Mouse (Mus musculus) MEL (cell line): Measurements from ENCODE around the gene Spast.

Experiments
- CTCF ChIP-seq, 3 experiments: IDR thresholded peaks in 2 of 3; conservative IDR thresholded peaks in 1 of 3; 2 replicates each; pipeline ENCODE4 v1.5.1; 2011 to 2012; ENCODE audit warnings: low read length in 3 of 3, low read depth in 2 of 3, mild to moderate bottlenecking in 2 of 3, improper control_type of control experiment in 1 of 3, inconsistent platforms in 1 of 3, mixed read lengths in 1 of 3, moderate library complexity in 1 of 3; ENCODE audit not compliant: control insufficient read depth in 1 of 3, insufficient read depth in 1 of 3, poor library complexity in 1 of 3, severe bottlenecking in 1 of 3
- E2F4 ChIP-seq: IDR thresholded peaks from 2 replicates; pipeline ENCODE4 v1.6.1; 2011; ENCODE audit warnings: low read depth, low read length, improper control_type of control experiment, borderline replicate concordance
- EP300 ChIP-seq, 2 experiments: IDR thresholded peaks; 2 replicates each; pipeline ENCODE4 v1.6.1; 2011; ENCODE audit warnings: improper control_type of control experiment in 2 of 2, low read length in 2 of 2, low read depth in 1 of 2, mild to moderate bottlenecking in 1 of 2
- HCFC1 ChIP-seq: IDR thresholded peaks from 2 replicates; pipeline ENCODE4 v1.6.1; 2012; ENCODE audit warnings: low read depth, mild to moderate bottlenecking, inconsistent platforms, low read length, improper control_type of control experiment, moderate library complexity
- MAX ChIP-seq: IDR thresholded peaks from 2 replicates; pipeline ENCODE4 v1.6.1; 2011; ENCODE audit warnings: low read length, improper control_type of control experiment
- MYB ChIP-seq: IDR thresholded peaks from 2 replicates; pipeline ENCODE4 v1.6.1; 2011; ENCODE audit warnings: mild to moderate bottlenecking, low read depth, low read length, improper control_type of control experiment
- POLR2A ChIP-seq, 2 experiments: IDR thresholded peaks; 2 replicates each; pipeline ENCODE4 v1.6.1; 2011 to 2012; ENCODE audit warnings: low read length in 2 of 2, mild to moderate bottlenecking in 2 of 2, control low read depth in 1 of 2, improper control_type of control experiment in 1 of 2, low read depth in 1 of 2, moderate library complexity in 1 of 2; ENCODE audit not compliant: control insufficient read depth in 1 of 2, insufficient read depth in 1 of 2, poor library complexity in 1 of 2
- ZKSCAN1 ChIP-seq: IDR thresholded peaks from 2 replicates; pipeline ENCODE4 v1.6.1; 2012; ENCODE audit warnings: low read depth, mild to moderate bottlenecking, inconsistent platforms, low read length, improper control_type of control experiment, moderate library complexity

DNA sequence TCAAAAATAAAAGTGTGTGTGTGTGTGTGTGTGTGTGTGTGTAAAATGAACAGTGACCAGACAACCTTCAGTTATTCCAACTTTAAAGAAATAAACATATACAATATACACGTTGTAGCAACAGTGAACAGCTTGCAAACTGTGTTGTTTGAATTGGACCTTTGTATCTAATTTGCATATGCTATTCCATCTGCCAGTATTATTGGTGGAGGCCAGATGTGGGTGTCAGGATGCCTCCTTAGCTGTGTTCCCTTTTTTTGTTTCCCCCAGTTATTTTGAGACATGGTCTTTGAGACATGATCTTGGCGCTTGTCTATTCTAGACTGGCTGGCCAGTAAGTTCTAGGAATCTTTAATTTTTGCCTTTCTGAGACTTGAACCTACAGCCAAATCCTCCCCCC, 58.4 kb downstream of the Spast start:
- no peak for TF ChIP-seq MYB
- no peak for TF ChIP-seq CTCF (IDR thresholded peaks at IDR 0.05 in 2 of 3, conservative IDR thresholded peaks at IDR 0.05 in 1 of 3; ENCODE audit: control insufficient read depth in 1 of 3, insufficient read depth in 1 of 3, low read depth in 2 of 3, low read length in 3 of 3, poor library complexity in 1 of 3, severe bottlenecking in 1 of 3)
- TF ChIP-seq HCFC1: peak; percentile 50; the same call in 1 of the 2 replicates
- TF ChIP-seq EP300 (IDR thresholded peaks at IDR 0.05; ENCODE audit: low read depth in 1 of 2, low read length in 2 of 2): no peak
- TF ChIP-seq ZKSCAN1: no peak
- TF ChIP-seq E2F4: no peak
- no peak for TF ChIP-seq POLR2A (IDR thresholded peaks at IDR 0.05; ENCODE audit: control insufficient read depth in 1 of 2, insufficient read depth in 1 of 2, low read depth in 1 of 2, low read length in 2 of 2, poor library complexity in 1 of 2)
- no peak for TF ChIP-seq MAX
